Mouse (Mus musculus) common myeloid progenitor, adult 5-6 weeks (primary cell): Measurements from ENCODE around the gene Szt2. TPM values are rescaled to one million over a fixed set of nuclear protein-coding genes. Genes with fewer than 3 reads are reported as not detected.

Source experiments
- ATAC-seq: replicated peaks from 2 replicates; pipeline ENCODE4 v1.8.0; 2016; ENCODE audit warnings: low read depth, mild to moderate bottlenecking, moderate TSS enrichment, inconsistent platforms; ENCODE audit not compliant: poor library complexity, severe bottlenecking
- total RNA-seq: library from RNA; stranded (forward); fragments of 200-1000, 187-1606 nt; gene quantifications from 2 replicates; pipeline ENCODE4 v1.2.3, GENCODE M21; 2017

Gene Szt2
- total RNA-seq, 1 experiment from 2014 or later = 5.3 TPM

GRCm38 (mm10) chr4:118415779-118416178, 6.7 kb upstream of the Szt2 start:
- ATAC-seq = no peak

DNA sequence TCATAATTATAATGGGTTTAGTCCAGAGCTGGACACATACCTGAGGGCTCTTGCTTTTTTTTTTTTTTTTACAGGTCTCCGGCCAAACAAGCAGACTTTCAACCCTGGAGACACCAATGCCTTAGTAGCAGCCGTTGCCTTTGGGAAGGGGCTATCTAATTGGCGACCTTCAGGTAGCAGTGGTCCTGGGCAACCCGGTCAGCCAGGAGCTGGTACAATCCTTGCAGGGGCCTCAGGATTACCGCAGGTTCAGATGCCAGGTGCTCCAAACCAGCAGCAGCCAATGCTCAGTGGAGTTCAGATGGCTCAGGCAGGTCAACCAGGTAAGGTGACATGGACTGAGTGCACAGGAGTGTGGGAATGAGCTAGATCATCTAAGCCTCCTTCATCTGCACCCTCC, 4.5 kb upstream of the Szt2 start:
- ATAC-seq = no peak

GRCm38 (mm10) chr4:118410871-118411270, 1.8 kb upstream of the Szt2 start:
- ATAC-seq = no peak

DNA sequence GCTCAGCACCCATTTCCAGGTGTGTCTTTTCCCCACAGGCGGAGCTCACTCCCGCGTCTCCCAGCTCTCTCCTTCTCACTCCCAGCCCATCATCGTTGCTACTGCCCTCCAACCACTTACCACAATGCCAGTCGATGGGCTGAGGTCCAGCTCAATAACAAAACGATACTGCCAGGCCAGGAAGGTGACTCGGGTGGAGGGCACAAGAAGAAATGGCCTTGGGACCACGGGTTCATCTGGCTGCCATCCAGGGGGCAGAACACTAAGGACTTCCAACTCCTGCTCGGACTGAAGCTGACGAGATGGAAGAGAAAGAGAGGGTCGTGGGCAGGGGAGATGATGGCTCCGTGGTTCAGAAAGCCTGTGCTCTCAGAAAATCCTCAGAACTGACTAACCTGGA, 6.4 kb downstream of the Szt2 start:
- no peak for ATAC-seq

- no peak for ATAC-seq
Measured at GRCm38 (mm10) chr4:118401918-118402317, 7.2 kb downstream of the Szt2 start.

DNA sequence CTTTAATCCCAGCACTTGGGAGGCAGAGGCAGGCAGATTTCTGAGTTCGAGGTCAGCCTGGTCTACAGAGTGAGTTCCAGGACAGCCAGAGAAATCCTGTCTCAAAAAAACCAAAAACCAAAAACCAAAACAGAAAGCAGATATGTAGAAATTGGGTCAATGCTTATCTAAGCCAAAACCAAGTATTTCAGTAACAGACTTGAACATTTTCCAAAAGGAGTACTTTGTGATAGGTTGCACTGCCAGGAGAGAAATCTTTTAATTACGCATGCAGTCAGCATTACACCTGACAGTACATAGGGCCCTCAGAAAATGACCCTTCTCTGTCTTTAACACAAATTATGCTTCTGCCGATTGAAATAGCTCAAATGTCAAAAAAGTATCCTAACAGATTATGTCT, 7.7 kb downstream of the Szt2 start:
- ATAC-seq = no peak

DNA sequence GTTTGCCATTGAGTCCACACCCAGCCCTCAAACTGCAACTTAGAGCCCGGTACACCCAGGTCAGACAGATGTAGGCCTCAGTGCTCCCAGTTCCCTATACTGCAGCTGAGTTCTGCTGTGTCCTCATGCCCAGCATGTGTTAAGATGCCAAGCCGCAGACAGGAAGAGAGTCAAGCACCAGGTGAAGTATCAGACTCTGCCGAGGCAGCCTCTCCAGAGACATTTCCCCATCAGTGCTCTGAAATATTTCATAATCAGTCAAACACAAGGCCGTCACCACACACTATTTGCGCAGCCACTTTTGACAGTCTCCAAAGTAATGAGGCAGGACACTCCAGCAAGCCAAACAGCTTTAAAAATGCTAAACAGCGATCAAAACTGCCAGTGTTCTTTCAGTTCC, 10.7 kb downstream of the Szt2 start:
- ATAC-seq = no peak

DNA sequence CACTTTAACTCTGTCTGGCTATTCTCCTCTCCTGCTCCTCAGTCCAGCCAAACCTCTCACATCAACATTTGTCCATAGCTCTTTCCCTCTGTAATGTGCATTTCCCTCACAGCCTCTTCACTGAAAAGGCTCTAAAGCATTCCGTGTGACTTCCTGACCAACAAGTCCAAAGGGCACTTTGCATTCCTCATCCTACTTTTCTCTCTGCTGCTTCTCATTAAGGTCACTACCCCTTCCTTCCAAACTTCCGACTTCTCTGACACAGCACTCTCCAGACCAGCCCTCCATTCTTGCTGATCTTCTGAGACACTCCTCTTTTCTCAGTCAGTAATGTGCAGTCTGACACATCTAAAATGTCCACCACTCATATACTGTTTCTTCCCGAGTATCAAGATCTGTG, 12.6 kb downstream of the Szt2 start:
- ATAC-seq = no peak

- ATAC-seq = 0 out of 2 replicates have a peak, but pooled peaks have one; percentile 25
Measured at GRCm38 (mm10) chr4:118395289-118395688, 13.8 kb downstream of the Szt2 start.

GRCm38 (mm10) chr4:118394505-118394904, 14.6 kb downstream of the Szt2 start:
- ATAC-seq = no peak

DNA sequence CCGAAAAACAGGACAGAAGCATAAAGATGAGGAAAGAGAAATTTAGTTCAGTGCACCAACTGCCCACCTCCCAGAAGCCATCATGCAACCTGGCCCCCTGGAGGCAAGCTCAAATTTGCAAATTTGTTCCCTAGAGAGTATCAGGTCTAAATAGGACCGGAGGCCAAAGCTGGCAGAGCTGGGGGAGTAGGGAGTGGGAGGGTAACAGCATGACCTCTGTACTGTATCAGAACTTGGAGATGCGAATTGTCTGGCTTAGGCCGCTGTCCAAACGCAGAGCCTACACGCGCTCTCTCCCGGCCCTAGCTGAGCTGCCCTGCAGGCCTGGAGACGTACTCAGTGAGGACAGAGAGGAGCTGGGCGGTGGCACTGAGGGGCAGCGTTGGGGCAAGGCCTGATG, 18.9 kb downstream of the Szt2 start:
- ATAC-seq = no peak

GRCm38 (mm10) chr4:118387316-118387715, 21.8 kb downstream of the Szt2 start:
- ATAC-seq = no peak

DNA sequence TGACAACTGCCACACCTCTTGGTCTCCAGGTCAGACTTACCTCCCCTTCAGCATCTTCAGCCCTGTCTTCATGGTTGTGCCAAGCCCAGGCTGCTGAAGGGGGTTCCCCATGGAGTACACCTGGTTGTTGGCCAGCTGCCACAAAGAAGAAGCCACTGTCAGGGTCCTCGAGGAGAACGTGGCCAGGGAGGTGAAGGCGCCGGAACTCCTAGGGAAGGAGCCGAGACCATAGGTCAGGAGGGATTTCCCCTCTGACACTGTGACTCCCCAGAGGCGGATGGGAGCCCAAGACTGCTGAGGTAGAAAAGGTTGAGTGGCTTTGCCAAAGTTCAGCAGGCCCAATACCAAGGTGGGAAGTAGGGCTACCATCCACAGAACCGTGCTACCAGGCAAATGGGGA, 25.8 kb downstream of the Szt2 start:
- ATAC-seq = no peak

GRCm38 (mm10) chr4:118375999-118376398, 33.1 kb downstream of the Szt2 start:
- ATAC-seq = no peak

DNA sequence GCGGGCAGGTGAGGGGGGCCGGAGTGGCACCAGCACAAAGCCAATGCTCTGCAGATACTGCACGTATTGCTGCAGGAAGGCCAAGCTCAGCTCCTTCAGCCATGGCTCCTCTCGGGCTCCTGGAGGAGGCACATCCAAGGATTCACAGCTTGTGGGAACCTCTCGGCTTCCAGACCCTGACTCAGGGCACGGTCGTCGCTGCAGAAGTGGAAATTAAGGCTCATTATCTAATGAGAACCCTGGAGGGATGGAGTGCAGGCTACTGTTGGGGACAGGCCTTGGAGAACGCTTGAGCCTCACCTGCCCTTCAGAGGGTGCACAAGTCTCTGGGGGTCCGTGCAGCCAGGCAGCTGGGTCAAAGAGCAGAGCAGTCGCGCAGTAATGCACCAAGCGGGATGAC, 37.3 kb downstream of the Szt2 start:
- no peak for ATAC-seq

- ATAC-seq = no peak
Measured at GRCm38 (mm10) chr4:118368616-118369015, 40.5 kb downstream of the Szt2 start.

- ATAC-seq = no peak
Measured at GRCm38 (mm10) chr4:118367551-118367950, 41.5 kb downstream of the Szt2 start.

- no peak for ATAC-seq
Measured at GRCm38 (mm10) chr4:118365991-118366390, 43.1 kb downstream of the Szt2 start.

GRCm38 (mm10) chr4:118364641-118365040, 44.4 kb downstream of the Szt2 start:
- no peak for ATAC-seq

DNA sequence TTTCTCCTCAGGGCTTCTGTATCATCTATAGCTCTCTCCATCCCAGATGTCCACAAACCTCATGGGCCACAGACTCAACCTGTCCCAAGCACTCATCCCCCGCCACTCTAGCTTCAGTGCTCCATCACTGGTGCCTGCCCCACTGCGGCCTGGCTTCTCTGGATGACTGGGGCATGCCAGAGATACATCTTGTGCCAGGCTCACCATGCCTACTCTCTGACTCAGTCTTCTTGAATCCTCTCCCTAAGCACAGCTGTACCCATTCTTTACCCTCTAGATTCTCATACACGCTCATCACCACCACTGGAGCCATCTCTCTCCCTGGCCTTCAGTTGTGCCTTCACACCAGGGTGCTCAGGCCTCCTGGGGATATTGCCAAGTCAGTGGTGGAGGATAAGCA, 45.1 kb downstream of the Szt2 start:
- ATAC-seq = no peak

DNA sequence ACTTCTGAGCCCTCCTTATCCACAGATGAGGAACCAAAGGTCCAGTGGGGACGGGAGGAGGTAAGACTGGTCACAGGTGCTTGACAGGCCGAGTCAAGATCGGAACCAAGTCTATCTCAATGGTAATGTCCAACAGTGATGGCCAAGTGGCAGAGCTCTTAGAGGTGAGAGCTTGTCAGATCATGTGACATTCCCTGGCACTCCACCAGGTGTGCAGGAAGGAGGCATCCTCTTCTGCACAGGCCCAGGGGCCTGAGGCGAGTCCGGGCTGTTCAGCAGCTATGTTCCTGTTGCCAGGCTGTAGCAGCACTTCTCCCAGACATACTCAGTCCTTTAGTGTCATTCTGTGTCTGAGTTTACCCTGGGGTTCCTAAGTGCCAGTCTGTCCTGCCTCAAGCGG, 46.2 kb downstream of the Szt2 start:
- ATAC-seq = no peak

GRCm38 (mm10) chr4:118361451-118361850, 47.6 kb downstream of the Szt2 start:
- no peak for ATAC-seq
